Comparison of ENCODE assay signal across 8 mouse cellular contexts in genomic region chr2:91263692-91264660, GRCm38 (mm10). TPM values are rescaled to one million over a fixed set of nuclear protein-coding genes. Genes with fewer than 3 reads are reported as not detected.
DNase-seq lines count a peak whose midpoint lies in the region; ATAC-seq and TF ChIP-seq lines count a peak whose summit lies in the region.

No protein-coding gene starts in this region.

- peak overlapping the region; percentile 61 for H3K4me2 ChIP-seq in limb, embryonic 14.5 days (replicated peaks; ENCODE audit: low read depth, low read length, severe bottlenecking)
- peak overlapping the region; percentile 67 for H3K4me2 ChIP-seq in stomach, embryonic 15.5 days

- H3K9me3 ChIP-seq in megakaryocyte, embryonic 14.5 days, result no peaks in the 10 kb centered on the region
- H3K9me3 ChIP-seq in limb, embryonic 14.5 days (ENCODE audit: control insufficient read depth, low read length), result no peaks in the 10 kb centered on the region
- H3K9me3 ChIP-seq in stomach, embryonic 15.5 days, result no peaks in the 10 kb centered on the region

- peaks cover 32% of the 10 kb centered on the region for H3K27me3 ChIP-seq in megakaryocyte, embryonic 14.5 days (replicated peaks)
- H3K27me3 ChIP-seq in limb, embryonic 14.5 days (ENCODE audit: control insufficient read depth, insufficient read depth, low read length), result no peaks in the 10 kb centered on the region
- H3K27me3 ChIP-seq in stomach, embryonic 15.5 days (replicated peaks), result no peaks in the 10 kb centered on the region

- ATAC-seq in megakaryocyte, adult 5-6 weeks (ENCODE audit: poor library complexity, severe bottlenecking), result no peak
- ATAC-seq in limb, embryonic 14.5 days (ENCODE audit: low FRiP score, low read depth), result no peak
- no peak for ATAC-seq in stomach, embryonic 15.5 days (ENCODE audit: insufficient read depth, low FRiP score, low read depth)

- DNase-seq in cerebellum, adult 11-12 months, result peak; percentile 62
- DNase-seq in cerebellum, postnatal 4 days (ENCODE audit: low spot score in 2 of 2), result no peak
- no peak for DNase-seq in limb, embryonic 14.5 days (ENCODE audit: low spot score)
- DNase-seq in embryo, embryonic 10 days (ENCODE audit: low spot score), result no peak
- DNase-seq in c-Kit-positive CD71-positive TER-119-positive erythroid progenitor cells, embryonic 14.5 days (ENCODE audit: low spot score), result no peak

- H3K4me1 ChIP-seq in megakaryocyte, embryonic 14.5 days, result peaks cover 35% of the 10 kb centered on the region
- peaks cover 15% of the 10 kb centered on the region; the same call in 1 of the 2 replicates for H3K4me1 ChIP-seq in limb, embryonic 14.5 days (ENCODE audit: control insufficient read depth, insufficient read depth, low read length)
- H3K4me1 ChIP-seq in stomach, embryonic 15.5 days, result peaks cover 8% of the 10 kb centered on the region

- peak overlapping the region; percentile 69 for H3K27ac ChIP-seq in limb, embryonic 14.5 days (replicated peaks; ENCODE audit: low read depth, low read length)
- peak overlapping the region; percentile 84 for H3K27ac ChIP-seq in stomach, embryonic 15.5 days

- H3K9ac ChIP-seq in limb, embryonic 14.5 days (ENCODE audit: low read depth, low read length, severe bottlenecking), result peak overlapping the region; percentile 84; the same call in 1 of the 2 replicates
- no peak overlapping the region; the same call in 1 of the 2 replicates for H3K9ac ChIP-seq in stomach, embryonic 15.5 days

- no peak for TF ChIP-seq POLR2A in limb, embryonic 14.5 days (IDR thresholded peaks at IDR 0.05; ENCODE audit: borderline replicate concordance, extremely low read depth, insufficient read depth, insufficient read length)

- peak overlapping the region; percentile 96 for H3K4me3 ChIP-seq in megakaryocyte, embryonic 14.5 days (replicated peaks)
- peak overlapping the region; percentile 69 for H3K4me3 ChIP-seq in limb, embryonic 14.5 days (replicated peaks; ENCODE audit: low read length)
- H3K4me3 ChIP-seq in stomach, embryonic 15.5 days (replicated peaks), result peak overlapping the region; percentile 74

- 84% methylated on average over 17 of the region's 17 CpGs for WGBS in limb, embryonic 14.5 days
- WGBS in stomach, embryonic 15.5 days, result 84% methylated on average over 17 of the region's 17 CpGs

- H3K36me3 ChIP-seq in megakaryocyte, embryonic 14.5 days (replicated peaks; ENCODE audit: low read length), result peaks cover 29% of the 10 kb centered on the region
- peaks cover 59% of the 10 kb centered on the region for H3K36me3 ChIP-seq in limb, embryonic 14.5 days (ENCODE audit: control insufficient read depth, insufficient read depth, low read length)
- H3K36me3 ChIP-seq in stomach, embryonic 15.5 days, result peaks cover 46% of the 10 kb centered on the region

RNA-seq across cellular contexts. Expression of gene Arfgap2, which starts 0.8 kb away (rescaled TPM):
- polyA plus RNA-seq in megakaryocyte, embryonic 14.5 days (2012; ENCODE audit: insufficient read depth, low replicate concordance), result 19.6 and 28.6 TPM in 2 replicates
- 24.7 and 27.2 TPM in 2 replicates for total RNA-seq in megakaryocyte, adult 5-6 weeks (2015)
- total RNA-seq in megakaryocyte, adult 5-6 weeks (2017), result 26.9 and 27.1 TPM in 2 replicates
- 58.7 and 59.8 TPM in 2 replicates for polyA plus RNA-seq in limb, embryonic 14.5 days (2012; rRNA removed)
- polyA plus RNA-seq in limb, embryonic 14.5 days (2014; fragmentation: Nextera tagmentation; extraction: Ambion mirVana), result 76.1 and 78.8 TPM in 2 replicates
- polyA plus RNA-seq in stomach, embryonic 15.5 days (2015; fragmentation: Nextera tagmentation; extraction: Ambion mirVana), result 71.4 and 80.2 TPM in 2 replicates

RNA-seq across cellular contexts. Expression of gene Pacsin3, which starts 8.2 kb away (rescaled TPM):
- 0.47 TPM in 1 of 2 replicates, not detected in the other for polyA plus RNA-seq in megakaryocyte, embryonic 14.5 days (2012; ENCODE audit: insufficient read depth, low replicate concordance)
- total RNA-seq in megakaryocyte, adult 5-6 weeks (2015), result not detected in 2 replicates
- total RNA-seq in megakaryocyte, adult 5-6 weeks (2017), result 0.29 TPM in 1 of 2 replicates, not detected in the other
- 67.8 and 73.8 TPM in 2 replicates for polyA plus RNA-seq in limb, embryonic 14.5 days (2012; rRNA removed)
- 43.2 and 44.7 TPM in 2 replicates for polyA plus RNA-seq in limb, embryonic 14.5 days (2014; fragmentation: Nextera tagmentation; extraction: Ambion mirVana)
- polyA plus RNA-seq in stomach, embryonic 15.5 days (2015; fragmentation: Nextera tagmentation; extraction: Ambion mirVana), result 42.8 and 43.8 TPM in 2 replicates

RNA-seq across cellular contexts. Expression of gene Ddb2, which starts 27.2 kb away (rescaled TPM):
- polyA plus RNA-seq in megakaryocyte, embryonic 14.5 days (2012; ENCODE audit: insufficient read depth, low replicate concordance), result 0.57 TPM in 1 of 2 replicates, not detected in the other
- total RNA-seq in megakaryocyte, adult 5-6 weeks (2015), result 7.7 and 8.8 TPM in 2 replicates
- total RNA-seq in megakaryocyte, adult 5-6 weeks (2017), result 7.3 TPM in 2 replicates
- 52.8 and 56.4 TPM in 2 replicates for polyA plus RNA-seq in limb, embryonic 14.5 days (2012; rRNA removed)
- polyA plus RNA-seq in limb, embryonic 14.5 days (2014; fragmentation: Nextera tagmentation; extraction: Ambion mirVana), result 14.8 and 22.0 TPM in 2 replicates
- 18.2 and 18.5 TPM in 2 replicates for polyA plus RNA-seq in stomach, embryonic 15.5 days (2015; fragmentation: Nextera tagmentation; extraction: Ambion mirVana)

Comparison
In these comparisons a context has a peak if more than half of its experiments do, and no peak if none do; other contexts are left out.
1. RNA of gene Pacsin3, which starts 8.2 kb away (polyA plus RNA-seq): 43.2 to 73.8 TPM in limb, embryonic 14.5 days and 42.8 to 43.8 TPM in stomach, embryonic 15.5 days; 0.47 TPM in megakaryocyte, embryonic 14.5 days; every median in the first group is over 10 times any median in the second.
2. RNA of gene Ddb2, which starts 27.2 kb away (polyA plus RNA-seq): 14.8 to 56.4 TPM in limb, embryonic 14.5 days and 18.2 to 18.5 TPM in stomach, embryonic 15.5 days; 0.57 TPM in megakaryocyte, embryonic 14.5 days; every median in the first group is over 10 times any median in the second.
3. Peak in every context shown above with its lines, with median percentiles within 50 percentile points of each other: H3K4me3 ChIP-seq.